Mouse (Mus musculus) heart, embryonic 14.5 days (tissue): ENCODE data around the gene C1qtnf2. TPM values are rescaled to one million over a fixed set of nuclear protein-coding genes. Genes with fewer than 3 reads are reported as not detected.

Experiments
- polyA plus RNA-seq: library from polyadenylated mRNA; unstranded; fragments of >200 nt; fragmentation: Nextera tagmentation; extraction: Ambion mirVana; gene quantifications from 2 replicates; pipeline ENCODE4 v1.2.1, GENCODE M21; 2014

The C1qtnf2 gene
- polyA plus RNA-seq, 1 experiment from 2014 or later = 5.3 TPM

Other genes with a start within 250 kb of the C1qtnf2 start
- 124 and 132 TPM in 2 replicates for gene Pttg1, start 48.0 kb upstream of the C1qtnf2 start, polyA plus RNA-seq
- 36.0 and 37.0 TPM in 2 replicates for gene Slu7, start 40.5 kb upstream of the C1qtnf2 start, polyA plus RNA-seq
- 20.3 and 21.1 TPM in 2 replicates for gene Ccnjl, start 54.5 kb downstream of the C1qtnf2 start, polyA plus RNA-seq
- gene 4933415A04Rik, start 112.8 kb downstream of the C1qtnf2 start, polyA plus RNA-seq = 5.3 and 5.7 TPM in 2 replicates
- not detected in 2 replicates for gene Fabp6, start 127.3 kb downstream of the C1qtnf2 start, polyA plus RNA-seq
- gene Pwwp2a, start 207.7 kb downstream of the C1qtnf2 start, polyA plus RNA-seq = 32.4 and 34.6 TPM in 2 replicates